Mouse (Mus musculus) embryonic facial prominence, embryonic 14.5 days (tissue): ENCODE measurements around the gene Ccnj. TPM values are rescaled to one million over a fixed set of nuclear protein-coding genes. Genes with fewer than 3 reads are reported as not detected.

ENCODE experiments used
- microRNA-seq: library from miRNA; unstranded; fragments of <30 nt; microRNA quantifications from one replicate; pipeline ENCODE4, GENCODE M21; 2016; ENCODE audit warnings: borderline number of aligned reads
- polyA plus RNA-seq: library from polyadenylated mRNA; unstranded; fragments of >200 nt; fragmentation: Nextera tagmentation; extraction: Ambion mirVana; gene quantifications from 2 replicates; pipeline ENCODE4 v1.2.1, GENCODE M21; 2014

Gene Ccnj
- polyA plus RNA-seq, 1 experiment from 2014 or later = 7.8 TPM

Small RNA genes lying within 50 kb of the gene (microRNA-seq; reads per million reads assigned to microRNA genes)
- gene Mir8092 = not detected

Other genes starting within 250 kb of the Ccnj start
- gene Aldh18a1, start 242.8 kb upstream of the Ccnj start, polyA plus RNA-seq = 62.5 and 73.1 TPM in 2 replicates
- gene Tctn3, start 219.0 kb upstream of the Ccnj start, polyA plus RNA-seq = 10.5 and 11.6 TPM in 2 replicates
- 15.7 and 18.3 TPM in 2 replicates for gene Entpd1, start 218.9 kb upstream of the Ccnj start, polyA plus RNA-seq
- gene Cc2d2b, start 82.5 kb upstream of the Ccnj start, polyA plus RNA-seq = not detected in 2 replicates
- gene Zfp518a, start 63.4 kb downstream of the Ccnj start, polyA plus RNA-seq = 11.2 and 15.8 TPM in 2 replicates
- 2.4 and 2.7 TPM in 2 replicates for gene Blnk, start 163.3 kb downstream of the Ccnj start, polyA plus RNA-seq
- gene Dntt, start 198.0 kb downstream of the Ccnj start, polyA plus RNA-seq = 0.10 TPM in 1 of 2 replicates, not detected in the other
- gene Opalin, start 245.8 kb downstream of the Ccnj start, polyA plus RNA-seq = not detected in 2 replicates